Mouse (Mus musculus): Measurements from ENCODE around the gene Atg7. TPM values are rescaled to one million over a fixed set of nuclear protein-coding genes. Genes with fewer than 3 reads are reported as not detected.

Atg7 gene
- polyA plus RNA-seq, 1 experiment from 2014 or later = 21.1 TPM

DNA sequence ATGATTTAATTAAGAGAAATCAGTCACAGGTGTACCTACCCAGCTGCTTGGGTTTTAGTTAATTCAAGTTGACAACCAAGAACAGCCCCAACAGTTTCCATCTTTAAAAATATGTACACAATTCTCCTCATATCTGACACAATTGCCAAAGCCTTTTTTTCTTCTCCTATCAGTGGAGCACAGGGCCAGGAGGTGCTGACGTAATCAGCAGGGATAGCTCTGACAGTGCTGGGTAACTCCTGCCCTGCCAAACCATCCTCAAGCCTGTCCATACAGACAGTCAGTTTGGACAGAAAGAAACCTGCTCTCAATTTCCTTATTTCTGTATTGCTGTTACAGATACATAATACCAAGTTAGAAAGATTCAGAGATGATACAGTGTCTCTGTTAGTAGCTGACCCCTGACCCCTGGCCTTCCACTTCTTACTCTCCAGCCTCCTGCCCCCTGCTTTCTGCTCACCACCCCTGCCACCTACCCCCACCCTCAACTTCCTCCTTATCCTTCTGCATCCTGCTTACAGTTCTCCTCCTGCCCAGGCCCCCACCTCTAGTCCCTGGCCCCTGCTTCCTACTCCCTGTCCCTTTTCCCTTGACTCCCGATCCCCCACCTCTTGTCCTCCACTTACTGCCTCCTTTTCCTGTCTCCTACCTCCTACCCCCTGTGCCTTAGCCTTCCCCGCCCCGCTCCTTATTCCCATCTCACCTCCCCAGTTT lies 16.5 kb downstream of the Atg7 start:
- H3K27ac ChIP-seq (replicated peaks) = no peak overlapping the region
- no peak overlapping the region for H3K4me2 ChIP-seq
- ATAC-seq (ENCODE audit: low read depth) = no peak
- no peak overlapping the region for H3K9ac ChIP-seq
- no peaks in the 10 kb centered on the region for H3K36me3 ChIP-seq
- H3K27me3 ChIP-seq = peaks cover 8% of the 10 kb centered on the region; the same call in 1 of the 2 replicates
- H3K4me1 ChIP-seq (replicated peaks) = no peaks in the 10 kb centered on the region
- no peaks in the 10 kb centered on the region for H3K9me3 ChIP-seq
- H3K4me3 ChIP-seq = no peak overlapping the region
- 74% methylated on average over 4 of the region's 4 CpGs for WGBS

DNA sequence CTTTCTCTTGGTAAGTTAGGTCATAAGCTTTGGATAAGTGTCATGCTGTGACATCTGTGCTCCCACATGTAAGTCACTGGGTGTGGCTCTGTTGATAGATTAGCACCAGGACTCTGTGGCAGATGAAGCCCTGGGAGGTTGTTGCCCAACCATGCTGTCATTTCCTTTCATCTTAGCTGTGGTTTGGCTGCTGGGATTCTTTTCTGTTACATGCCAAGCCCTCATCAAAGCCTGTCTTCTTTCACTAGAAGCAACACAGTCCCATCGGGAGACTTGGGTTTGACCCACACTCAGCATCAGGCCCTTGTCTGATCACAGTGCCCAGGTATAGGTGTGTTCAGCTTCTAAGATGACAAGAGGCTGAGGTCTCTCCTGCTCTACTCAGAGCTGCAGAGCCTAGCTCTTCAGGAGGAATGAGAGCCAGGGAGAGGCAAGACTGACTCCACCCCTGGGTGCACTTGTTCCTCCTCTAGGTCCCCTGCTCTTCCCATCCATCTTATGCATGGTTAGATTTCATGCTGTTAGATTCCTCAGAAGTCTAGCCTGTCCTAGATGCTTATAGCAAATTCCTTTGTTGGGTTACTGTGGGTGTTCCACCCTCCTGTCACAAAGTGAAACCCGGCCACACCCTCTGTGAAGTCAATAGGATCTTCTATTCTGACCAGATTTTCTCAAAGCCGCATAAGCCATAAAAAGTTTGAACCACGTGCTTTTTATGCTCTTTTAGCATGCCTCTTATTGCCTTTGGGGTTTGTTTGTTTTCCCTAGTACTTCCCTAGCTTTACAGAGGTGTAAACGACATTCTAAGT lies 17.3 kb downstream of the Atg7 start:
- Histone ChIP-seq H3K4me3 (no peak overlapping the region), H3K9me3 (no peaks in the 10 kb centered on the region), H3K27ac (replicated peaks) (no peak overlapping the region), H3K4me2 (no peak overlapping the region), H3K4me1 (replicated peaks) (no peaks in the 10 kb centered on the region), H3K9ac (no peak overlapping the region), H3K27me3 (peaks cover 8% of the 10 kb centered on the region; the same call in 1 of the 2 replicates), H3K36me3 (no peaks in the 10 kb centered on the region)
- ATAC-seq (ENCODE audit: low read depth) = no peak
- 40% methylated on average over 5 of the region's 5 CpGs for WGBS

DNA sequence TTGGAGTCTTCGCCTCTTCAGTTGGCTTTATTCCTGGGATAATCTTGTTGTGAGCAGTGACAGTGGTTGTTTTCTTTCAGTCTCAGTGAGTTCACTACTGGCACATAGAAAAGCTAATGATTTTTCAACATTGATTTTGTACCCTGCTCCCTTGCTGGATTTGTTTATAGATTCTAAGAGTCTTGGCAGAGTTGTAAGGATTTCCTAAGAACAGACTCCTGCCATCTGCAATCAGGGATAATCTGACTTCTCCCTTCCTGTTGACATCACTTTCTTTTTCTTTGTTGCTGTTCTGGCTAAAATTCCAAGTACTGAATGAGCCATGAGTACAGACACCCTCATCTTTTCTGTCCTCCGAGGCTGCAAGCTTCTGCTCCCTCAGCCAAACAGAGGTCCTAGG lies 20.8 kb downstream of the Atg7 start:
- no peaks in the 10 kb centered on the region for H3K9me3 ChIP-seq
- 95% methylated on average over 2 of the region's 2 CpGs for WGBS
- no peak overlapping the region for H3K27ac ChIP-seq (replicated peaks)
- H3K36me3 ChIP-seq = no peaks in the 10 kb centered on the region
- H3K27me3 ChIP-seq = no peaks in the 10 kb centered on the region
- no peaks in the 10 kb centered on the region for H3K4me1 ChIP-seq (replicated peaks)
- H3K9ac ChIP-seq = no peak overlapping the region
- H3K4me2 ChIP-seq = no peak overlapping the region
- no peak overlapping the region for H3K4me3 ChIP-seq
- ATAC-seq (ENCODE audit: low read depth) = no peak

DNA sequence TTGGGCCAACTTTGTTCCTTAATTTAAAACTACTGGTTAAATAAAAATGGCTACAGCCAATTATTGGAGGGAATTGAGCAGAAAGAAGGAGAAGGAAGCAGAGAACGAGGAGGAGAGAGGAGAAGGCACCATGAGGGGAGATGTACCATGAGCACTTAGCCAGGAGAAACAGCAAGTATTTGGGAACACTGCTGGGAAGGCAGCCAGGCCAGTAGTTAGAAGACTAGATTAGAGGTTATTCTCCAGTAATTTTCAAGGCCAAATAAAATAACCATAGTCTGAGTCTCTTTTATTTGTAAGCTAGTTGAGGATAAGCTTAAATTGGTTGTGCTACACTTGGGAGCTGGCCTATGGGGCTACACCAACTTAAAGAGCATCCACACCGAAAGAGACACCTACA lies 21.8 kb downstream of the Atg7 start:
- no peaks in the 10 kb centered on the region for H3K9me3 ChIP-seq
- WGBS = 89% methylated on average over 2 of the region's 2 CpGs
- H3K27me3 ChIP-seq = no peaks in the 10 kb centered on the region
- no peak overlapping the region for H3K4me3 ChIP-seq
- H3K36me3 ChIP-seq = no peaks in the 10 kb centered on the region
- no peak overlapping the region for H3K27ac ChIP-seq (replicated peaks)
- H3K4me1 ChIP-seq (replicated peaks) = no peaks in the 10 kb centered on the region
- ATAC-seq (ENCODE audit: low read depth) = no peak
- no peak overlapping the region for H3K9ac ChIP-seq
- no peak overlapping the region for H3K4me2 ChIP-seq

DNA sequence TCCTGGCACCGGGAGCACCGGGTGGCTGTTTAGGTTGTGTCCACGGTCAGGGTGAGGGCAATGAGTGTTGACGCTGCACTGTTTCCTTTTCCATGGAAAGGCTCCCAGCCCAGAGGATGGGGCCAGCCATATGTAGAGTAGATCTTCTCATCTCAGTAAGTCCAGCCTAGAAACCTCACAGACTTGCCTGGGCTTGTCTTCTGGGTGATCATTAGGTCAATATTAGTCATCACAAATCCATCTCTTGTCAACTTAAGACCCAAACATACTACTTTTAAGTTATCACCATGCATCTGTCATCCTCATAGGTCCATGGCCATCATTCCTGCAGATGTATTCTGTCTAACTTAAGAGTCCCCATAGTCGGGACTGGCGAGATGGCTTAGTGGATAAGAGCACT lies 24.6 kb downstream of the Atg7 start:
- 95% methylated on average over 6 of the region's 6 CpGs for WGBS

DNA sequence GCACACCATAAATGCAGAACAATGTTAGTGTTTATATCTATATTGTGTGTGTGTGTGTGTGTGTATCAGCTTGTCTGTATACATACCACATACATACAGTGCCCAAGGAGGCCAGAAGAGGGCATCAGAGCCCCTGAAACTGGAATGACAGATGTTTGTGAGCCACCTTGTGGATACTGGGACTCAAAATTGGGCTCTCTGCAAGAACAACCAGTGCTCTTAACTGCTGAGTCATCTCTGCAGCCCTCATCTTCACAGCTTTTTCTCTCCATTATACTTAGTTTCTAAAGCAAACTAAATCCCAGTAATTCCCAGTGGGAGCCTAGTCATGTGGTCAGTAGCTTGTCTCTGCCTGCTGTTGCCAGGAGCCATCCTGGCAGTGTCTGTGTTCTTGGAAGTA lies 31.9 kb downstream of the Atg7 start:
- no peak overlapping the region for H3K4me3 ChIP-seq
- H3K4me2 ChIP-seq = no peak overlapping the region
- H3K4me1 ChIP-seq (replicated peaks) = no peaks in the 10 kb centered on the region
- H3K9me3 ChIP-seq = peaks cover 5% of the 10 kb centered on the region; the same call in 1 of the 2 replicates
- H3K36me3 ChIP-seq = peaks cover 38% of the 10 kb centered on the region
- no peak overlapping the region for H3K27ac ChIP-seq (replicated peaks)
- no peak overlapping the region for H3K9ac ChIP-seq
- ATAC-seq (ENCODE audit: low read depth) = no peak
- H3K27me3 ChIP-seq = no peaks in the 10 kb centered on the region

More for the DNA sequence above, 24.6 kb downstream of the Atg7 start:
- no peak for ATAC-seq (ENCODE audit: low read depth)
- Histone ChIP-seq H3K4me1 (replicated peaks) (no peaks in the 10 kb centered on the region), H3K9ac (no peak overlapping the region), H3K36me3 (no peaks in the 10 kb centered on the region), H3K27me3 (no peaks in the 10 kb centered on the region), H3K27ac (replicated peaks) (no peak overlapping the region), H3K4me2 (no peak overlapping the region), H3K4me3 (no peak overlapping the region), H3K9me3 (no peaks in the 10 kb centered on the region)

DNA sequence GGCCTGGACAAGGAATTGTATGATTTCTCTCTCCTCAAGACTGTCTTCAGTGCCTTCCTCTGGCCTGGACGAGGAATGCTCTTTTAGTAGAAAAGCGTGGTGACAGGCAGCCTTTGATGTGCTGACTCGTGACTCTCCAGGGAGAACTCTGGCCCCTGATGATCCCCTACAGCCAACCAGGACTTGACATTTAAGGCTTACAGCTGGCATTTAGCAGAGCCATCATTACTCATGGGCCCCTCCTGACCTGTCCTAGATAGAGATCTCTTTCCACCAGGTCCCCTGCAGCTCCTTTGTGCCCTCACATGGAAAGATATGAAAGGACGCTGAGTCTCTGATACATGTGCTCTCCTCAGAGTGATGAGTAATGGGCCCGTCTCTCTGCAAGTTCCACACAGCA lies 33.2 kb downstream of the Atg7 start:
- H3K4me3 ChIP-seq = no peak overlapping the region
- no peak overlapping the region for H3K9ac ChIP-seq
- no peaks in the 10 kb centered on the region for H3K27me3 ChIP-seq
- H3K4me1 ChIP-seq (replicated peaks) = no peaks in the 10 kb centered on the region
- 56% methylated on average over 5 of the region's 5 CpGs for WGBS
- H3K27ac ChIP-seq (replicated peaks) = no peak overlapping the region
- H3K36me3 ChIP-seq = peaks cover 51% of the 10 kb centered on the region
- H3K9me3 ChIP-seq = peaks cover 5% of the 10 kb centered on the region; the same call in 1 of the 2 replicates
- H3K4me2 ChIP-seq = no peak overlapping the region
- ATAC-seq (ENCODE audit: low read depth) = no peak

DNA sequence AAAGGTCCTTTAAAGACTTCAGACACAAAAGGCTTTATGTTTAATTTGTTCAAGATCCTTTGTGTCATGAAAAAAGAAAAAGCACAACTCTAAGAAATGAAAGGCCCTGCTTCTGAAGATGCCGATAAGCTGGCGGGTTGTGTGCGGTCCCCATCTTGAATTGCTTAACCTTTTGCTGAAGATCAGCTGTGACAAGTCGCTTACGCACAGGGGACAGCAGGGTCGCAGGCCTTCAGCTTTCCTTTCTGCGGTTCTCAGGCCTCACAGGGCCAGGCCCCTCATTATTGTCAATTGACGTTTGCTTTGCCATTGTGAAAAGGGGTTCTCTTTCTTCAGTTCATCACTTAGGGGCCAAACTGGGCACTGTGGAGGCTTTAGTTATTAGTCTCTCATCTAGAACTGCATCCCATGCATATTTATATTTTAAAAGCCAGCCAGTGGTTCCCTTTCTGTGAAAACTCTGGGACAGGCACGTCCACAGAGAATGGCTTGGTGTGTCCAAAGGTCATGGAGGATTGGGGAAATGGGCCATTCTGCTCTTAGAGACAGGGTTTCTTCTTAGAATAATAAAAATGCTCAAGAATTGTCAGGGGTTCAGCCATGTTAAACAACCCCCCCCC lies 39.3 kb downstream of the Atg7 start:
- Histone ChIP-seq H3K9me3 (no peaks in the 10 kb centered on the region), H3K9ac (no peak overlapping the region), H3K27me3 (no peaks in the 10 kb centered on the region), H3K4me3 (no peak overlapping the region), H3K4me1 (replicated peaks) (no peaks in the 10 kb centered on the region), H3K36me3 (peaks cover 38% of the 10 kb centered on the region), H3K4me2 (no peak overlapping the region), H3K27ac (replicated peaks) (no peak overlapping the region)
- 22% methylated on average over 9 of the region's 9 CpGs for WGBS
- no peak for ATAC-seq (ENCODE audit: low read depth)

DNA sequence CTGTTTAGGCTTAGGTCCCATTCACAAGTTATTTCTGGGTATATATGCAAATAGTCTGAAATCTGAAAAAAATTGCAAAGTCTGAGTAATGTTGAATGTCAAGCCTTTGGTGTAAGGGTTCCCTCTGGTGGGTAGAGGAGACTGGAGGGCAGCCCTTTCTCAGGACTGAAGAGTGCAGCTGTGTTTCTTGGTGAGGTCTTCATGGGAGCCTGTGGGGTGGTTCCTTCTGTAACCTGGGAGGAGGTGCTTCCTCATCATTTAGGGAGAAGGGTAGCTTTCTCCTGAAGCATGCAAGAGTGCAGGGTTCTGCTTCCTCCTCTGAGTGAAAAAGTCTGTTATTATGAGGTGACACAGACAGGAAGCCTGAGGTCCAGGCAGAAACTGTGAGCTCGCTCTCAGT lies 40.8 kb downstream of the Atg7 start:
- no peak for ATAC-seq (ENCODE audit: low read depth)
- peaks cover 29% of the 10 kb centered on the region for H3K36me3 ChIP-seq
- H3K27me3 ChIP-seq = no peaks in the 10 kb centered on the region
- H3K4me1 ChIP-seq (replicated peaks) = no peaks in the 10 kb centered on the region
- no peaks in the 10 kb centered on the region for H3K9me3 ChIP-seq
- no peak overlapping the region for H3K9ac ChIP-seq
- no peak overlapping the region for H3K4me2 ChIP-seq
- 91% methylated on average over 1 of the region's 1 CpGs for WGBS
- H3K27ac ChIP-seq (replicated peaks) = no peak overlapping the region
- no peak overlapping the region for H3K4me3 ChIP-seq

DNA sequence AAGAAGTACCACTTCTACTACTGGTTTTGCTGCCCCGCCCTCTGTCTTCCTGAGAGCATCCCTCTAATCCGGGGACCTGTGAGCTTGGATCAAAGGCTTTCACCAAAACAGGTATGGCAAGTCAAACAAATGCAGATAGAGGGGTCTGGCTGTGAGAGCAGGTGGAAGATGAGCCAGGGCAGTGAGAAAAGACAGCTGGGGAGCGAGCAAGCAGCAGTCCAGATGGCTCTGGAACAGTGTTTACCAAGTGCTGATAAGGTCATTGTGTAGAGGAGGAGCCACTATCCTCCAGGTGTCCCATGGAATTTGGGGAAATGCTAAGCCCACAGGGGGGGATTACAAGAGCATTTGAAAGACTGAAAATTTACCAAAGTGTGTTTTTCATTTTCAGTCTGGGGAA lies 41.5 kb downstream of the Atg7 start:
- Histone ChIP-seq H3K9ac (no peak overlapping the region), H3K36me3 (peaks cover 27% of the 10 kb centered on the region), H3K4me1 (replicated peaks) (no peaks in the 10 kb centered on the region), H3K27me3 (no peaks in the 10 kb centered on the region), H3K4me3 (no peak overlapping the region), H3K9me3 (no peaks in the 10 kb centered on the region), H3K4me2 (no peak overlapping the region), H3K27ac (replicated peaks) (no peak overlapping the region)
- ATAC-seq (ENCODE audit: low read depth) = no peak
- WGBS = 49% methylated on average over 3 of the region's 3 CpGs

DNA sequence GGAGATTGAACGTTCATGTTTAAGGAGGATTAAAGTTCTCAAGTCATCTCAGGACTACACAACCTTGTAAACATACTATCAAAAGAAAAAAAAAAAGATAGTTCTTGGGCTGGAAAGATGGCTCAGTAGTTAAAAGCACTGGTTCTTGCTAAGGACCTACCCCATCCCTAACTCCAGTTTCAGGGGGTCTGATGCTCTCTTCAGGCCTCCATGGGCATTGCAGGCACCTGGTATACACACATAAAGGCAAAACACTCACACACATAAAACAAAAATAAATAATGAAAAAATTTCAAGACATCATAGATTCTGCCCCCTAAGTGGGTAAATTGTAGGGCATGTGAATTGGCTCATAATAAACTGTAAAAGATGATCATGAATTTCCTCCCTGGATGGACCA lies 42.5 kb downstream of the Atg7 start:
- Histone ChIP-seq H3K4me1 (replicated peaks) (peaks cover 8% of the 10 kb centered on the region; the same call in 1 of the 2 replicates), H3K27me3 (no peaks in the 10 kb centered on the region), H3K9me3 (no peaks in the 10 kb centered on the region), H3K36me3 (peaks cover 17% of the 10 kb centered on the region), H3K4me3 (no peak overlapping the region), H3K27ac (replicated peaks) (no peak overlapping the region), H3K9ac (no peak overlapping the region), H3K4me2 (no peak overlapping the region)
- ATAC-seq (ENCODE audit: low read depth) = no peak
- 89% methylated on average over 1 of the region's 1 CpGs for WGBS

DNA sequence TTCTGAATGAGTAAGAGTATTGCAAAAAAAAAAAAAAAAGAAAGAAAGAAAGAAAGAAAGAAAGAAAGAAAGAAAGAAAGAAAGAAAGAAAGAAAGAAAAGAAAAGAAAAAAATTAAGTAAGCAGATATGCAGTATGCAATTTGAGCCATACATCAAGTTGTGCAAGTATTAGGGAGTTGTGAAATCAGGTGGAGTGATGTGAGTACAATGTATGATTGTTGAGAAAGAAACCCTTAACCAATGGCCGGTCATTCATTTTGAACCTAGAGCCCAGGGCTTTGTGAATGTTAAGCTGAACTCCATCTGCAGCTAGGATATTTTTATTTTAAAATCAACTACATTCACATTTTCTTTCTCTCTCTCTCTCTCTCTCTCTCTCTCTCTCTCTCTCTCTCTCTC lies 44.1 kb downstream of the Atg7 start:
- no peak for ATAC-seq (ENCODE audit: low read depth)
- Histone ChIP-seq H3K27ac (replicated peaks) (no peak overlapping the region), H3K4me3 (no peak overlapping the region)

More for the DNA sequence above, 44.1 kb downstream of the Atg7 start:
- Histone ChIP-seq H3K9ac (no peak overlapping the region), H3K9me3 (no peaks in the 10 kb centered on the region), H3K4me2 (no peak overlapping the region), H3K4me1 (replicated peaks) (peaks cover 21% of the 10 kb centered on the region; the same call in 1 of the 2 replicates), H3K27me3 (no peaks in the 10 kb centered on the region), H3K36me3 (peaks cover 8% of the 10 kb centered on the region; the same call in 1 of the 2 replicates)
- 86% methylated on average over 1 of the region's 1 CpGs for WGBS

All from neural tube, embryonic 13.5 days (tissue).